Mouse (Mus musculus) liver, postnatal 0 days (tissue): ENCODE results near the gene Irs3.
A peak's percentile ranks its signal among the peaks of the same experiment; 100 is the strongest.

Experiments used
- CTCF ChIP-seq: sonication (generic); IDR thresholded peaks from 2 replicates; pipeline ENCODE4 v1.5.1; 2016; ENCODE audit warnings: antibody characterized with exemption, low read depth
- EP300 ChIP-seq: IDR thresholded peaks from 2 replicates; pipeline ENCODE4 v1.6.1; 2016; ENCODE audit warnings: antibody characterized with exemption, low read depth, mild to moderate bottlenecking

- peak; percentile 73 for TF ChIP-seq CTCF
- TF ChIP-seq EP300 = no peak
These were observed 24.7 kb upstream of the Irs3 start for GRCm38 (mm10) chr5:137670240-137670639.
